Mouse (Mus musculus): ENCODE data around the gene Mcm7.

Mcm7 gene

DNA sequence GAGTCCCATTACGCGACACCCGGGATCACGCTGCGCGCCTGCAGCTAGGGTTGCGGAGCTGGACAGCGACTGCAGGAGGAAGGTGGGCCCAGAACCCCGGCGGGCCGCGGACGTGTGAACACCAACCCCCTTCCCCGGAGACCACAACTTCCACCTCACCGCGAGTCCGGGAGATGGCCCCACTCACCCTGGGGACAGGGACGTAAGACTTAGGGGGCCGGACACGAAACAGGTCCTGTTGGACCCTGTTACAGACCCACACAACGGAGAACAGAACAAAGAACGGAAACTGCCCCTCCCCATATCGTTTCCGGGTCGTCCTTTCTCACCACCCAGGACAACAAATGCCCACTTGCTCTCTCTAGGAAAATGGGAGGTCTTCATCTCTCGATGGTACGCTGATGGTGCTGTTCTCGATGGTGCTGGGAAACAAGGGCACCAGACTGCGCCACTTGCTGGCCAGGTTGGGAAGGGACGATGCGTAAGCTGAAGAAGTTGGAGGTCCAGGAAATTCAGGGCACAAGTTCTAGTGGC lies 16.7 kb downstream of the Mcm7 start, which contains the start of gene Zfp113:
Zfp113 (minus strand) TSS at position 302 of the 534 bp plus-strand sequence.
- peak; percentile 89 to 92 for DNase-seq

DNA sequence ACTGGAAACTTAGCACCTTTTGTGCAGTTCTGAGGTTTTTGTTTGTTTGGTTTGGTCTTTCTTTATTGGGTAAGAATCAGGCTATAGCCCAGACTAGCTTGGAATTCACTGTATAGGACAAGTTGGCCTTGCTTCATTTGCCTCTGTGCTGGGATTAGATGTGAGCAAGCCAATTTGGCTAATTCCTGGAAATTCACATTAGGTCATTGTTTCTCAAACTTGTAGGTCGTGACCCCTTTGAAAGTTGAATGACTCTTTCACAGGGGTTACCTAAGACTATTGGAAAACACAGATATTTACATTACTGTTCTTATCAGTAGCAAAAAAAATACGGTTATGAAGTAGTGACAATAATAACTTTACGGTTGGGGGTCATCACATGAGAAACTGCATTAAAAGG lies 17.8 kb downstream of the Mcm7 start:
- DNase-seq, result no peak

DNA sequence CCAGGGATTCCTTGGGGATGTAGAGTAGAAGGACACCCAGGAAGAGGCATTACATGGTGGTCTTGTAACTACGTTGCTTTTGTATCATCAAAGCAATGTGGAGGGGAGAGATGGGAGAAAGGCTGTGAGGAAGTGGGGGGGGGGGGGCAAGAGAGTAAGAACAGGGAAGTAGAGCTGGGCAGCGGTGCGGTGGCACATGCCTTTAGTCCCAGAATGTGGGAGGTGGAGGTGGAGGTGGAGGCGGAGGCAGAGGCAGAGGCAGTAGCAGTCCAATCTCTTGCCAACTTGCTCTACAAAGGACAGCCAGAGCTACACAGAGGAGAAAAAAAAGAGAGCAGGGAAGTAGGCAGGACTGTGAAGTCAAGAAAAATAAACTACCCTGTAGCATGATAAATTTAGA lies 33.6 kb downstream of the Mcm7 start:
- no peak for DNase-seq

DNA sequence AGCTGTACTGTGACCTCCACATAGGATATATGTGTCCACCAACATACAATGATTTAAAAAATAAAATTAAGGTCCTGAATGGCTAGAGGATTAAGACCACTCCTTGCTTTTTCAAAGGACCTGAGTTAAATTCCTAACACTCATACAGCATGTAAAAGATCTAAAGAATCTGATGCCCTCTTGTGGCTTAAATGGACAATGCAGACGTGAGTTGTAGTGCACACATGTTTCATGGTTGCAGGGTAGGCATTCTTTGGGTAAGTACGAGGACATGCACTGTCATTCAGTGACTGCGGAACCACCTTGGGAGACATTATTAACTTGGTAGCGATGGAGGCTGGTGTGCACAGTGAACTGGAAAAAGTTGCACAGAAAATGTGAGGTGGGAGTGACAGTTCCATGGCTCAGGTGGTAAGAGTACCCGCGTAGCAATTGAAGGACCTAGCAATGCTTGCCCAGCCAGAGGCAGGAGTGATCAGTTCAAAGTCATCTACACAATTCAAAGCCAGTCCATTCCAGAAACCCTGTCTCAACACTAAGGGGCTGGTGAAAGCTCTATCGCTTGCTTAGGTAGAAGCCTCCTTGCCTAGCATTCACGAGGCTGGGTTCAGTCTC lies 34.2 kb downstream of the Mcm7 start:
- peak; percentile 16 to 45 for DNase-seq

- DNase-seq, result no peak
These were observed 35.0 kb downstream of the Mcm7 start for GRCm38 (mm10) chr5:138137257-138137656.

GRCm38 (mm10) chr5:138132425-138133064 lies 39.7 kb downstream of the Mcm7 start:
- peak in 1 of 2 experiments; percentile 21 for DNase-seq

DNA sequence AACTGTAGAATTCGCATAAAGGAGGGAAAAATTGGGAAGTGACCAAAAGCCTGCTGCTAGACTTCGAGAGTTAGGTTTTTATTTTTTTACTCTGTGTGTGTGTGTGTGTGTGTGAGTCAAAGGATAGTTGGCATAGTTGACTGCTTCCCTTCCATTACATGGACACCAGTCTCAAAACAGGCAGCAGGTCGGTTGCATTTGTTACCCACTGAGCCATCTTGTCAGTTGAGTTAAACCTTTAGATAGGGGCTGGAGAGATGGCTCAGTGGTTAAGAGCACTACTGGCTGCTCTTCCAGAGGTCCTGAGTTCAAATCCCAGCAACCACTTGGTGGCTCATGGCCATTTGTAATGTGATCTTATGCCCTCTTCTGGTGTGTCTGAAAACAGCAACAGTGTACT lies 54.2 kb downstream of the Mcm7 start:
- no peak for DNase-seq

DNA sequence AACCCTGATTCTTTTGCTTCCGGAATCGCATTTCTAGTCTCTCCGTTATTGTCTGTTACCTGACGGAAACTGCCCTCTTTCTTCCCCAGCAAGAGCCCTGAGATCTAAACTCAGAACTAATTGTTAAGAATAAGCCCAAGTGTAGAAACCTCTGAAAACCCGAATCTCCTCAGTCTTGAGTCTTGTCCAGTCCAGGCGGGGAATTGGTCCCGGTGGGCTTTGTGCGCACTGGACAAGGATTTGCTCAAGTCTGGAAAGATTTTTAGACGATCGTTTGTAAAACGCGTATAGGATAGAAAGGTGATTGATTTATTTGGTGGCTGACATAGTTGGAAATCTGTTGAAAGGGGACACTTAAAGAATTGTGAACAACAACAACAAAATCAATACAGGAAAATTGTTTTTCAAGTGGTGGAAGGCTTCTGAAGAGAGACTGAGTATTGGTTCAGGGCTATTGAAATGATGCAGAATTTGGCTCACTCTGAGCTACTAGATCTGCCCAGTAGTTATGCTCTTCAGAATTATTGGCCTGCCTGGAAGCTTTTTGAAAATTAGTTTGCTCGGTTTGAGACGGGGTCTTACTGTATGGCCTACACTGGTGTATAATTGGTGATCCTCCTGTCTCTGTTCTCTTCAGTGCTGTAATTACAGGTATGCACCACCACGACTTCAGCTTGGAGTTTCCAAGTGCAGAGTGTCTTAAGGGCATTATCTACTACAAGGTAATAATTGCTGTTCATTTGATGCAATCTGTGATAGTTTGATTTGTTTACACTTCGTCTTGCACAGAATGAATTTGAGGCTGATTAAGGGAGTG lies 54.8 kb downstream of the Mcm7 start:
- no peak for DNase-seq

- peak; percentile 91 to 94 for DNase-seq
These were observed 55.7 kb downstream of the Mcm7 start, which contains the start of gene Zscan21 for GRCm38 (mm10) chr5:138116255-138117198. Gene Zscan21, plus strand, starts transcription at chr5:138116903.
